Mouse (Mus musculus) liver, adult 2 months (tissue): ENCODE measurements at regions not wholly inside any gene's neighbourhood (a gene's known extent, or its start where the extent isn't known, plus 50 kb on each side); places are given as distances from the start of the nearest gene placed in this dataset.
"Not testable (repeated sequence)": the region's sequence is repeated elsewhere in the genome, so short reads cannot be mapped to it uniquely, and the experiment has no call there.

Source experiments
- DNase-seq: peaks from one replicate; pipeline ENCODE4 v3.0.0-alpha.2; 2011; ENCODE audit warnings: low read depth, low spot score; ENCODE audit errors: extremely low read depth
- H3K27ac ChIP-seq: fragments of 200-500 bp; replicated peaks from 2 replicates; pipeline ENCODE4 v1.5.1; 2012; ENCODE audit warnings: low read depth, mild to moderate bottlenecking, control low read depth, inconsistent platforms, low read length; ENCODE audit not compliant: insufficient read depth
- H3K27me3 ChIP-seq: fragments of 200-500 bp; 2 replicates; pipeline ENCODE4 v1.6.1; 2012; ENCODE audit warnings: mild to moderate bottlenecking, moderate library complexity, low read length, inconsistent platforms; ENCODE audit not compliant: control insufficient read depth, insufficient read depth
- H3K36me3 ChIP-seq: fragments of 200-500 bp; 2 replicates; pipeline ENCODE4 v1.6.1; 2012; ENCODE audit warnings: low read length, inconsistent platforms; ENCODE audit not compliant: control insufficient read depth, insufficient read depth
- H3K4me1 ChIP-seq: fragments of 200-500 bp; 2 replicates; pipeline ENCODE4 v1.6.1; 2011; ENCODE audit warnings: low read length; ENCODE audit not compliant: control insufficient read depth, insufficient read depth
- H3K4me3 ChIP-seq: fragments of 200-500 bp; 2 replicates; pipeline ENCODE4 v1.5.1; 2011; ENCODE audit warnings: low read depth, mild to moderate bottlenecking, control low read depth, low read length, moderate library complexity; ENCODE audit not compliant: insufficient read depth
- H3K79me2 ChIP-seq: fragments of 200-500 bp; 2 replicates; pipeline ENCODE4 v1.6.1; 2012; ENCODE audit warnings: inconsistent platforms, mild to moderate bottlenecking, low read length, moderate library complexity; ENCODE audit not compliant: control insufficient read depth, insufficient read depth
- H3K9ac ChIP-seq: fragments of 200-500 bp; 2 replicates; pipeline ENCODE4 v1.6.1; 2012; ENCODE audit warnings: low read depth, mild to moderate bottlenecking, control low read depth, inconsistent platforms, low read length
- CTCF ChIP-seq: fragments of 200-500 bp; IDR thresholded peaks from 2 replicates; pipeline ENCODE4 v1.5.1; 2011; ENCODE audit warnings: low read depth, low read length, control low read depth
- POLR2A ChIP-seq: fragments of 200-500 bp; IDR thresholded peaks from 2 replicates; pipeline ENCODE4 v1.6.1; 2011; ENCODE audit warnings: low read length, control low read depth; ENCODE audit not compliant: insufficient read depth; ENCODE audit errors: extremely low read depth
- WGBS: fragments of 180-500 bp; shearing (Covaris S2); methylation state at CpG from one replicate; pipeline ENCODE4 v1.1.7; 2018; 5-methylcytosine and 5-hydroxymethylcytosine counted together

DNA sequence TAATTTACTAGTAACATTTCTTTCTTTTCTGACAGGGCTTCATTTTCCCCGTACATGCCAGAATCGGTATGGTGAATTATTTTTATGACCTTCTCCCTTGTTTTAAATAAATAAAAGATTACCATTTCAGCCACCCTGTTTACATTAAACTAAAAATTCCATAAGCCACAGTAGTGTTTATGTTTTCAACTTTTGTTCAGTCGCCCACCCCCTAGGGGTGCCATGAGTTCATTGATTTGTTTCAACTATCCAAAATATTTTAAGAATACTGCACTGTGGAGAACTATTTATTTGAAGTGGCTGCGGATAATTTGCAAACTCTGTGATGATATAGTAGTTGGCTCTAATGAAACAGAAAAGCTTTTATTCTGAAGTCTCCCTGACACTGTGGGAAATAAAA is 132.9 kb downstream of the Tfec start:
- Histone ChIP-seq H3K9ac (no peak overlapping the region), H3K36me3 (no peaks in the 10 kb centered on the region), H3K4me1 (no peaks in the 10 kb centered on the region; the same call in 1 of the 2 replicates), H3K4me3 (no peak overlapping the region), H3K27me3 (no peaks in the 10 kb centered on the region), H3K27ac (no peak overlapping the region), H3K79me2 (no peaks in the 10 kb centered on the region)
- no peak for DNase-seq
- WGBS: 82% methylated on average over 4 of the region's 4 CpGs
- no peak for TF ChIP-seq POLR2A
- no peak for TF ChIP-seq CTCF

DNA sequence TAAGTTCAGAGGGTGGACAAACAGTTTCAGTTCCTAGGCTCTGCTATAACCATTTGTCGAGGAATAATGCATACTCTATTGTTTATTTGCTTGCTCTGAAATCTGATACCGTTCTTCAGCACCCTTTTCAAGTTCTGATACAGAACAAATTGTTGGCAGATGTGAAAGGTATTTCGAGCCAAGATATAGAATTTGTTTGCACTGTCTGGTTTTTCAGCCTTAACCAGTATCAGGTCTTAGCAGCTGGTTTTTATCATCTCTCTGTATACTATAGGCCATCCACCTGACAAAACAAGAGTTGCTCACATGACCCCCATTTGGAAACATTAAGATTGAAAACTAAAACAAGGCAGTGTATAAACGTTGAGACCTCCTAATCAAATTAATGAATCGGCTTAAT is 133.5 kb downstream of the Tfec start:
- Histone ChIP-seq H3K27me3 (no peaks in the 10 kb centered on the region), H3K27ac (no peak overlapping the region), H3K36me3 (no peaks in the 10 kb centered on the region), H3K9ac (no peak overlapping the region), H3K4me3 (no peak overlapping the region), H3K79me2 (no peaks in the 10 kb centered on the region), H3K4me1 (no peaks in the 10 kb centered on the region; the same call in 1 of the 2 replicates)
- WGBS: 53% methylated on average over 5 of the region's 5 CpGs
- TF ChIP-seq POLR2A (no peak), CTCF (no peak)
- no peak for DNase-seq

DNA sequence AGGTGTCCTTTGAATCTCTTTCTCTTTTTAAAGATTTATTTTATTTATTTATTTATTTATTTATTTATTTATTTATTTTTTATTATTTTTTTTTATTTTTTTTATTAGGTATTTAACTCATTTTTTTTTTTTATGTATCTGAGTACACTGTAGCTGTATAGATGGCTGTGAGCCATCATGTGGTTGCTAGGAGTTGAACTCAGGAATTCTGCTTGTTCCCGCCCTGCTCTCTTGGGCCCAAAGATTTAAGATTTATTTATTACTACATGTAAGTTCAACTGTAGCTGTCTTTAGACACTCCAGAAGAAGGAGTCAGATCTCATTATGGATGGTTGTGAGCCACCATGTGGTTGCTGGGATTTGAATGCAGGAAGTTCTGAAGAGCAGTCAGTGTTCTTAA is 143.2 kb downstream of the Tfec start:
- H3K36me3 ChIP-seq, H3K27ac ChIP-seq, H3K4me3 ChIP-seq, H3K4me1 ChIP-seq, H3K79me2 ChIP-seq, H3K27me3 ChIP-seq, H3K9ac ChIP-seq, DNase-seq: not testable (repeated sequence)
- 95% methylated on average over 1 of the region's 1 CpGs for whole genome bisulfite sequencing

DNA sequence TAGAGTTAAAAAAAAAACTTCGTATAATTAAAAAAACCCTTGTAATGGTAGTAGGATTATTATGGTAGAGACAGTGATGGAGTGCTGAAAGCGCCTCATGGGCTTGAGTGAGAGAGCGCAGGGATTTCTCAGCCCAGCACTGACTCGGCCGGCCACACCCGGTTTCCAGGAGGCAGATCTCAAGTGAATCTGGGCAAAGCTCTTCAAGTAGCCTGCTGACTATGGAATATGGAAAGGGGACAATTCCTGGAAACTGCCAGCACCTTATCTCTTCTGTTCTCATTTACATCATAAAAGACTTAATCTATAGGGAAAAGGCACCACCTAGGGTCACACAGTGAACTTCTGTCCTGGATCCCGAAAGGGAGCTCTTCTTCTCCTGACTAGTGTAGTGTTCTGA is 165.1 kb downstream of the Tfec start:
- WGBS: 73% methylated on average over 7 of the region's 7 CpGs
- H3K79me2 ChIP-seq: no peaks in the 10 kb centered on the region
- no peak overlapping the region for H3K27ac ChIP-seq
- no peak overlapping the region for H3K4me3 ChIP-seq
- no peaks in the 10 kb centered on the region for H3K27me3 ChIP-seq
- H3K4me1 ChIP-seq: no peaks in the 10 kb centered on the region; the same call in 1 of the 2 replicates
- no peak overlapping the region for H3K9ac ChIP-seq
- no peak for TF ChIP-seq CTCF
- no peak for TF ChIP-seq POLR2A
- no peak for DNase-seq
- H3K36me3 ChIP-seq: no peaks in the 10 kb centered on the region

DNA sequence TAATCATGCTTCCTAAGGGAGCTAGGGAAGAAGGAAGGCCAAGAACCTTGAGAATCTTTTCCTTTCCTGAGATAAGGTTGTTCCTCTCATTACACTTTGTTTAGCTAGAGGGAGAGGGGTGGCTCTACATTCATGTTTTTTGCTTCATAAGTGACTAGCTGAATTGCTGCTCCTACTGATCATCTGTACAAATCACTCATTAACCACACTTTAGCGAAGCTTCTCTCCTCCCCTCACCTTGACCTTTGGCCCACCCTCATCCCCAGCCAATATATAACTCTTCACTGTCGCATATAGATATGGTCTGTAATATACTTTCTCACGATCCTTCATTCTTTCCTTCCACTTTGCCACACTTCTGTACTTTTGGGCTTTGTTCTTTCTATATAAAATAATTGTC is 166.1 kb downstream of the Tfec start:
- Histone ChIP-seq H3K27me3 (no peaks in the 10 kb centered on the region), H3K4me1 (no peaks in the 10 kb centered on the region; the same call in 1 of the 2 replicates), H3K27ac (no peak overlapping the region), H3K4me3 (no peak overlapping the region), H3K9ac (no peak overlapping the region), H3K79me2 (no peaks in the 10 kb centered on the region), H3K36me3 (no peaks in the 10 kb centered on the region)
- DNase-seq: peak; percentile 7
- 40% methylated on average over 3 of the region's 3 CpGs for WGBS
- TF ChIP-seq POLR2A: no peak
- TF ChIP-seq CTCF: no peak

DNA sequence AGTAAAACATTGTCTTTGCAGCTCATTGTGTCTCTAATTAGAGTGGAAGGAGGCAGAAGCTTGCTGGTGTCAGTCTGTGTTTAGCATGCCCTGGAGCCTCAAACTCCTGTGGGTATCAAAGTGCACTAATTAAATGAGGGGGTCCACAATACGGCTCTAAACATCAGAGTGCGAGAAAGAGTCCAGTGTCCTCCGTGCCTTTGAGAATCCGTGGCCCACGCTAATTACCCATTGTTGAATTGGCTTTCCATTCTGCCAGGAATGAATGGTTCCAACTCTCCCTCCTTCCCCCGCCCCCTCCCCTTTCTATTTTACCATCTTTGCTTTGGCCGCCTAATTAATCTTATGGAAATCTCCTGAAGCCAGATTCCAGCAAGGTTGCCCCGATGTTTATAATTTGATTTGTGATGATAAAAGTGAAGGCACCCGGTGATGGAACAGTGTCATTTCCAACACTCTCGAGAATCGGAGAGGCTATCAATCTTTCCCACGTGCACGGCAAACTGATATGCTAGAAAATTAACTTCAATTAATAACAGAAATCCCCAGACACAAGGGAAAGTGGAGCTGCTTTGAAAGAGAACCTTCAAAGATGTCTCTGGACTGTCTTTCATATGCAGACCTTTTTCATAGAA is 170.9 kb downstream of the Tfec start:
- H3K27ac ChIP-seq: no peak overlapping the region
- no peaks in the 10 kb centered on the region for H3K79me2 ChIP-seq
- DNase-seq: no peak
- H3K36me3 ChIP-seq: no peaks in the 10 kb centered on the region
- no peaks in the 10 kb centered on the region; the same call in 1 of the 2 replicates for H3K4me1 ChIP-seq
- H3K9ac ChIP-seq: no peak overlapping the region
- H3K4me3 ChIP-seq: no peak overlapping the region
- WGBS: 74% methylated on average over 13 of the region's 13 CpGs
- no peaks in the 10 kb centered on the region for H3K27me3 ChIP-seq
- TF ChIP-seq POLR2A (no peak), CTCF (no peak)
